Mouse (Mus musculus): ENCODE measurements at regions not wholly inside any gene's neighbourhood (a gene's known extent, or its start where the extent isn't known, plus 50 kb on each side); places are given as distances from the start of the nearest gene placed in this dataset.

GRCm38 (mm10) chrX:51264746-51265145 is 58.4 kb upstream of the Mbnl3 start:
- H3K27me3 ChIP-seq (ENCODE audit: control insufficient read depth in 1 of 2, insufficient read depth in 2 of 2, low read length in 2 of 2), result no peaks in the 10 kb centered on the region; a peak in 1 of 4 replicates
- no peak for TF ChIP-seq MXI1 (IDR thresholded peaks at IDR 0.05; ENCODE audit: low read depth, low read length)
- TF ChIP-seq ETS1 (IDR thresholded peaks at IDR 0.05; ENCODE audit: low read depth, low read length), result no peak
- no peak for TF ChIP-seq SIN3A (IDR thresholded peaks at IDR 0.05; ENCODE audit: low read length)
- TF ChIP-seq ZKSCAN1 (IDR thresholded peaks at IDR 0.05; ENCODE audit: low read depth, low read length), result no peak
- no peak for TF ChIP-seq CHD2 (IDR thresholded peaks at IDR 0.05; ENCODE audit: low read length)
- TF ChIP-seq CTCF (IDR thresholded peaks at IDR 0.05 in 2 of 3, conservative IDR thresholded peaks at IDR 0.05 in 1 of 3; ENCODE audit: control insufficient read depth in 1 of 3, insufficient read depth in 1 of 3, low read depth in 2 of 3, low read length in 3 of 3, poor library complexity in 1 of 3, severe bottlenecking in 1 of 3), result no peak
- no peak for TF ChIP-seq UBTF (IDR thresholded peaks at IDR 0.05; ENCODE audit: borderline replicate concordance, insufficient read depth, low read depth, low read length)
- TF ChIP-seq EP300 (IDR thresholded peaks at IDR 0.05; ENCODE audit: low read depth in 1 of 2, low read length in 2 of 2), result no peak
- no peak for TF ChIP-seq MAX (IDR thresholded peaks at IDR 0.05; ENCODE audit: low read length)
- DNase-seq (ENCODE audit: low read depth, low spot score), result no peak
- H3K4me1 ChIP-seq (ENCODE audit: control insufficient read depth in 1 of 2, insufficient read depth in 2 of 2, low read length in 2 of 2), result no peaks in the 10 kb centered on the region
- no peaks in the 10 kb centered on the region for H3K79me2 ChIP-seq (ENCODE audit: control insufficient read depth, insufficient read depth, low read length, poor library complexity)
- no peaks in the 10 kb centered on the region for H3K36me3 ChIP-seq (ENCODE audit: control insufficient read depth in 1 of 2, insufficient read depth in 2 of 2, low read length in 2 of 2)
- no peak overlapping the region for H3K9ac ChIP-seq (ENCODE audit: control insufficient read depth, low read depth, low read length, poor library complexity, severe bottlenecking)
- no peaks in the 10 kb centered on the region for H3K9me3 ChIP-seq (replicated peaks; ENCODE audit: insufficient read depth, low read length)
- no peak overlapping the region for H3K4me3 ChIP-seq (ENCODE audit: control insufficient read depth in 1 of 2, insufficient read depth in 1 of 2, low read depth in 2 of 2, low read length in 2 of 2)
- H3K27ac ChIP-seq (ENCODE audit: control insufficient read depth, low read depth, low read length), result no peak overlapping the region
